Mouse (Mus musculus) limb, embryonic 12.5 days (tissue): ENCODE measurements around the gene Igsf10. TPM values are rescaled to one million over a fixed set of nuclear protein-coding genes. Genes with fewer than 3 reads are reported as not detected.
A peak's percentile ranks its signal among the peaks of the same experiment; 100 is the strongest.

Experiments used
- ATAC-seq: fragments of 200-750 bp; cut with Nextera tagmentation; 2 replicates; pipeline ENCODE4 v1.8.0; 2017; ENCODE audit warnings: low read depth, moderate TSS enrichment; ENCODE audit not compliant: insufficient number of reproducible peaks, insufficient read depth, low FRiP score, low TSS enrichment
- H3K27ac ChIP-seq: fragments of 300-500 bp; sonication (generic); 2 replicates; pipeline ENCODE4 v1.5.1; 2016; ENCODE audit warnings: mild to moderate bottlenecking, moderate library complexity
- H3K27me3 ChIP-seq: fragments of 300-500 bp; sonication (generic); 2 replicates; pipeline ENCODE4 v1.6.1; 2016; ENCODE audit warnings: mild to moderate bottlenecking, moderate library complexity
- H3K36me3 ChIP-seq: fragments of 300-500 bp; sonication (generic); 2 replicates; pipeline ENCODE4 v1.6.1; 2016; ENCODE audit warnings: mild to moderate bottlenecking, moderate library complexity
- H3K4me1 ChIP-seq: fragments of 300-500 bp; sonication (generic); replicated peaks from 2 replicates; pipeline ENCODE4 v1.6.1; 2016
- H3K4me2 ChIP-seq: fragments of 300-500 bp; sonication (generic); 2 replicates; pipeline ENCODE4 v1.6.1; 2016; ENCODE audit warnings: mild to moderate bottlenecking, moderate library complexity
- H3K4me3 ChIP-seq: fragments of 300-500 bp; sonication (generic); replicated peaks from 2 replicates; pipeline ENCODE4 v1.5.1; 2016; ENCODE audit warnings: mild to moderate bottlenecking
- H3K9ac ChIP-seq: fragments of 300-500 bp; sonication (generic); replicated peaks from 2 replicates; pipeline ENCODE4 v1.6.1; 2016; ENCODE audit warnings: mild to moderate bottlenecking, moderate library complexity
- H3K9me3 ChIP-seq: fragments of 300-500 bp; sonication (generic); 2 replicates; pipeline ENCODE4 v1.6.1; 2016; ENCODE audit warnings: mild to moderate bottlenecking, moderate library complexity
- WGBS: fragments of 180-500 bp; shearing (Covaris S2); methylation state at CpG from one replicate; pipeline ENCODE4 v1.1.7; 2016; 5-methylcytosine and 5-hydroxymethylcytosine counted together
- polyA plus RNA-seq: library from polyadenylated mRNA; unstranded; fragments of >200 nt; fragmentation: Nextera tagmentation; extraction: Ambion mirVana; gene quantifications from 2 replicates; pipeline ENCODE4 v1.2.1, GENCODE M21; 2016

The Igsf10 gene
- polyA plus RNA-seq, 1 experiment from 2014 or later: 8.2 TPM

GRCm38 (mm10) chr3:59328526-59328925, 15.7 kb downstream of the Igsf10 start:
- Histone ChIP-seq H3K27ac (no peak overlapping the region), H3K9me3 (0 out of 2 replicates have a peak, but pooled peaks cover 4% of the 10 kb centered on the region), H3K9ac (no peak overlapping the region), H3K4me3 (no peak overlapping the region), H3K4me1 (no peaks in the 10 kb centered on the region), H3K27me3 (no peaks in the 10 kb centered on the region), H3K36me3 (peaks cover 52% of the 10 kb centered on the region), H3K4me2 (no peak overlapping the region)
- no peak for ATAC-seq
- 88% methylated on average over 2 of the region's 2 CpGs for WGBS

DNA sequence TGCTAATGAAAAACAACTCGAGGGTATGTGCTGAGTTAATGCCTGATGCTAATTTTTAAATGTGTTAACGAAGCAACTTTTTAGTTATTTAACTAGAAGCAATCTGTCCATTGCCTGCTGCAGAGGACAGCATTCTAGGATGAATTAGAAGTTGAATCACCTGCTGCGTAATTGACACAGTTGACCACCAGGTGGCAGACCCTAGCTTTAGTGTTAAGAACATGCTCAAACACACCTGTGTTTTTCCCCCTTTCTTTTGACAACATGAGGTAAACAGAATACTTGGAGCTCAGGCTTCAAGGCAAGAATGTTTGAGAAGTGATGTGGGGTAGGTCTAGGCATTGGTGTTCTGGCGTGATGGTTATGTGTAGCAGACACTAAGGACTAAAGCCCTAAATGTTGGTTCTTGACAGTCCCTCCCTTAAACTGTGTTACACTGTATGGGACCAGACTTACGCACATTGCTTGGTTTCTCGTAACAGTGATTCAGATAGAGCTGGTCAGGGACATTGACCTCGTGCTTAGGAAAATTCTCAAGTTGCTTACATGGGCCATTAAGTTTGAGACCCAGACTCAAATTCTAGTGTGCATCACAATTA, 22.8 kb downstream of the Igsf10 start:
- no peak overlapping the region for H3K4me2 ChIP-seq
- H3K4me3 ChIP-seq: no peak overlapping the region
- H3K36me3 ChIP-seq: peaks cover 46% of the 10 kb centered on the region
- H3K27me3 ChIP-seq: no peaks in the 10 kb centered on the region
- no peak for ATAC-seq
- no peaks in the 10 kb centered on the region for H3K9me3 ChIP-seq
- H3K9ac ChIP-seq: no peak overlapping the region
- no peaks in the 10 kb centered on the region for H3K4me1 ChIP-seq
- 48% methylated on average over 7 of the region's 7 CpGs for WGBS
- no peak overlapping the region for H3K27ac ChIP-seq

GRCm38 (mm10) chr3:59316077-59316476, 28.1 kb downstream of the Igsf10 start:
- Histone ChIP-seq H3K4me3 (no peak overlapping the region), H3K36me3 (peaks cover 39% of the 10 kb centered on the region), H3K27me3 (no peaks in the 10 kb centered on the region), H3K9ac (no peak overlapping the region), H3K9me3 (no peaks in the 10 kb centered on the region), H3K4me1 (no peaks in the 10 kb centered on the region), H3K4me2 (no peak overlapping the region), H3K27ac (no peak overlapping the region)
- WGBS: 87% methylated on average over 7 of the region's 7 CpGs
- ATAC-seq: no peak

DNA sequence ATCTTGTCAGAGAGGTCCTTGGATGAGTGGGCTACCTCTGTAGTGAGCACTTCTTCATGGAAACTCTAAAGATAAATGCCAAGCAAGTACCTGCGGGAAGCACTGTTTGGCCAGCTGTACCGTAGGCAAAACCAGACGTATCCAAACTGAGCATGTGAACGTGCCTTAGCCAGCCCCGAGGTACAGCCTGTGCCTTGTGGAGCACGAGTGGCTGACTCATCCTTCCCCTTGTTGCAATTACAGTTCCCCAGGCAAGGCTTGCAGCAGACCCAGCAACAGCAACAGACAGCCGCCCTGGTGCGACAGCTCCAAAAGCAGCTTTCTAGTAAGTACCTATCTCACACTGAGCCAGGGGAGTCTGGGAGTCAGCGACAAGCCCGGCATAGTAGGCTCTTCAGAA, 31.6 kb downstream of the Igsf10 start:
- Histone ChIP-seq H3K27me3 (no peaks in the 10 kb centered on the region), H3K4me2 (no peak overlapping the region), H3K4me1 (no peaks in the 10 kb centered on the region), H3K4me3 (no peak overlapping the region), H3K9ac (no peak overlapping the region), H3K9me3 (no peaks in the 10 kb centered on the region), H3K27ac (no peak overlapping the region), H3K36me3 (peaks cover 13% of the 10 kb centered on the region)
- WGBS: 88% methylated on average over 10 of the region's 10 CpGs
- ATAC-seq: no peak

DNA sequence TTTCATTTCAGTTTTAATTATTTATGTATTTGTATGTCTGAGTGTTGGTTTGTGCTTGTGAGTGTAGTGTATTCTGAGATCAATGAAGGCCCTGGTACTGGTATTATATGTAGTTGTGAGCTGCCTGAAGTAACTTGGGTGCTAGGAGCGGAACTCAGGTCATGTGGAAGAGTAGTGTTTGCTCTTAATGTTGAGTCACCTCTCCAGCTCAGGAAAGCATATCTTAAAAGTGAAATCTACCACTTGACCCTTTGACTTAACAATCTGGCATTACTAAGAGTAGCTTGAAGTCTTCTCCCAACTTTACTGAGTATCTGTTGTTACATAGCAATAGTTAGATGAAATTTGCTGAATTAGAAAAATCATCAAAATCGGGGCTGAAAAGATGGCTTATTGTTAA, 38.7 kb downstream of the Igsf10 start:
- WGBS: 91% methylated on average over 2 of the region's 2 CpGs
- H3K36me3 ChIP-seq: no peaks in the 10 kb centered on the region
- H3K27me3 ChIP-seq: no peaks in the 10 kb centered on the region
- no peak overlapping the region for H3K27ac ChIP-seq
- H3K4me2 ChIP-seq: no peak overlapping the region
- no peak overlapping the region for H3K9ac ChIP-seq
- no peak for ATAC-seq
- no peaks in the 10 kb centered on the region for H3K9me3 ChIP-seq
- no peaks in the 10 kb centered on the region for H3K4me1 ChIP-seq
- no peak overlapping the region for H3K4me3 ChIP-seq

DNA sequence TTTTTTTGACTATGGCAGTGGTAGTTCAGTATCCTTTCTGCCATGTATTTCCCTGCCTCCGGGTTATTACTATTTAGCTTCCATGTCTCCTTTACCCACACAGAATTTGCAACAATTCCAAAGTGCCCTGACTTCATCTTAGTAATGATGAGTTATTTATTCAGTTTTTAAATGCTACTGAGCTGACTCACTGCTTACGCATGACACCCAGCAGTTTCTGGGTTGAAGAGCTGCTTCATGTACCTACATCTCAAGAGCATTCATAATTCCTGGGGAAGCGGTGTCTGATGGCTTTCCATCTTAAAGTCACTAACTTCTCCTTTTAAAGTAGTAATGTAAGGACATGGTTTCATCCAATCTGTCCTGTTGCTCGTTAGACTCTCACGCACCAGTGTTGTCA, 39.2 kb downstream of the Igsf10 start:
- Histone ChIP-seq H3K9me3 (no peaks in the 10 kb centered on the region), H3K27ac (no peak overlapping the region)

DNA sequence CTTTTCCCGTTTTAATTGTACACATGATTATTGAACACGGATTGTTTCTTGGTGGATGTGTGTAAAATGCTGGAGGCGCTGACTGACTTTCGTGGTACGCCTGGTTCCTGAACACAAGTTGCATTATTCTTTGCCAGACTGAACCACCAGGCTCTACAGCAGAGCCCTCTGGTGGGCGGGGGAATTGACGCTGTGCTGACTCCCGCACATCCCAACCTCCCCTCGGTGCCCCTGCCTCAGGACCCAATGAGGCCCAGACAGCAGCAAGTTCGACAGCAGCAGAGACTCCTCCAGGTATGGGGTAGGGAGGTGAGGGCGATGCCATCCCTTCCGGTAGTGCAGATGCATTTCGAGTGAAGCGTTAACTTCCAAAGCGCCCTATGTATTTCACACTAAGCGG, 46.5 kb downstream of the Igsf10 start:
- Histone ChIP-seq H3K9me3 (no peaks in the 10 kb centered on the region), H3K4me3 (no peak overlapping the region), H3K4me2 (no peak overlapping the region), H3K27me3 (no peaks in the 10 kb centered on the region), H3K4me1 (0 out of 2 replicates have a peak, but pooled peaks cover 6% of the 10 kb centered on the region), H3K9ac (no peak overlapping the region), H3K27ac (no peak overlapping the region), H3K36me3 (no peaks in the 10 kb centered on the region)
- 84% methylated on average over 16 of the region's 16 CpGs for WGBS
- ATAC-seq: no peak

More for the DNA sequence above, 39.2 kb downstream of the Igsf10 start:
- Histone ChIP-seq H3K27me3 (no peaks in the 10 kb centered on the region), H3K36me3 (no peaks in the 10 kb centered on the region), H3K9ac (no peak overlapping the region), H3K4me1 (no peaks in the 10 kb centered on the region), H3K4me2 (no peak overlapping the region), H3K4me3 (no peak overlapping the region)
- 95% methylated on average over 5 of the region's 5 CpGs for WGBS
- no peak for ATAC-seq

DNA sequence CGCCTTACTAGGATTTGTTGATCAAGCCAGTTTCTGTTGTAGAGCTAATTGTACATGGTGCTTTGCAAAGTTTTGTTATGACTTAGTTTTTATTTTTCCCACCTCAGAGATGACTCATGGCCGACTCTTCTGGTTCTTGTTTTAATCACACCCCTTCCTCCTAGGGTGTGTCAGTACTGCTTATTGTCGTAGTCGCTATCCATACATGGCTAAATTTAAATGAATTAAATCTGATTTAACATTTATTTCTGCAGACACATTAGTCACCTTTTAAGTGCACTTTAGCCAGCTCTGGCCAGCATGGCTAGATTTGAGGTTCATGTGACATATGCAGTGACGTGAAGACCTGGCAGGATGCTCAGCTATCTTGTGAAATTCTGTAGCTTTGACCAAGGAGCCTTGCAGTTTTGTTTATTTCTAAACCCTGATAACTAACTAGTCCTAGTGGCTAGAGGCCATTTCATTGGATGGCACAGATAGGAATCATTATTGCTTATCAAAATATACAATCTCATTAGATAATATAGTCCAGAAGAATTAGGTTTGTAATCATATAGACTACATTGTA, 47.5 kb downstream of the Igsf10 start:
- H3K27ac ChIP-seq: no peak overlapping the region
- 90% methylated on average over 5 of the region's 5 CpGs for WGBS

GRCm38 (mm10) chr3:59295699-59296562, 48.3 kb downstream of the Igsf10 start:
- H3K4me2 ChIP-seq: no peak overlapping the region
- peak; percentile 15; the same call in 1 of the 2 replicates for ATAC-seq

More for the DNA sequence above, 47.5 kb downstream of the Igsf10 start:
- Histone ChIP-seq H3K4me3 (no peak overlapping the region), H3K4me2 (no peak overlapping the region), H3K36me3 (no peaks in the 10 kb centered on the region), H3K9me3 (no peaks in the 10 kb centered on the region), H3K9ac (no peak overlapping the region), H3K27me3 (no peaks in the 10 kb centered on the region), H3K4me1 (0 out of 2 replicates have a peak, but pooled peaks cover 6% of the 10 kb centered on the region)
- ATAC-seq: no peak

DNA sequence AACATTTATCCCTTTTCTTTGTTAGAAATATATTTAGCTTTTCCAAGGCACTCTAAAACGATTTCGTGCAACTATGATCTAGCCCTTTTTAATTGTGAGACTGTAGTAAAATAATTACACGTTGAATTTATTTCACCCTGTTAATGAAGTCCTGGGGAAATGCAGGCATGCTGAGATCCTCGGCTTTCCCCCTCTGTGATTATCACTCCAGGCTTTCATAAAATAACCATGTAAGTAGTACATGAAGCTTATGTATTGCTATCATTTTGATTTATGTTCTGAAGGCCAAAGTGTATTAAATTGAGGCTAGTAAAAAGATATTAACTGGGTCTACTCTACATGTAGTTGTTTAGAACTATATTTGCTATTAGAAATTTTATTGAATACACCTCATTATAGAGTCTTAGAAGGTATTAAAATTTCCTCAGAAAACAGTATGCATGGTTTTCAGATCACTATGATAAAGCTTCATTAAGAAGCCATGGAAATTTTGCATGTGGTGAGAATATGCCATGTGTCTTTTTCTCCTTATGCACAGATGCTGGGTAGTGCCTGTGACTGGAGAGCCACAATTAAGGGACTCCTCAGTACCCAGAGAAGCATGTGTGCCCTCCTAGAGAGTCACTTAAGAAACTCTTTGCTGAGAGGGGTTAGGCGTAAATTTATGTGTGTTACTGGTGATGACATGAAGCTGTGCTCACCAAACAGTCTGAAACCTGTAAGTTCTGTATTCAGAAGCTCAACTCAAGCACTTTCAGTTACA, 50.6 kb downstream of the Igsf10 start:
- H3K9ac ChIP-seq: no peak overlapping the region
- H3K4me1 ChIP-seq: 0 out of 2 replicates have a peak, but pooled peaks cover 6% of the 10 kb centered on the region
- H3K4me3 ChIP-seq: no peak overlapping the region
- H3K36me3 ChIP-seq: no peaks in the 10 kb centered on the region
- WGBS: 55% methylated on average over 5 of the region's 5 CpGs
- no peak for ATAC-seq
- no peaks in the 10 kb centered on the region for H3K27me3 ChIP-seq
- no peaks in the 10 kb centered on the region for H3K9me3 ChIP-seq
- no peak overlapping the region for H3K4me2 ChIP-seq
- no peak overlapping the region for H3K27ac ChIP-seq

More at GRCm38 (mm10) chr3:59295699-59296562, 48.3 kb downstream of the Igsf10 start:
- H3K36me3 ChIP-seq: no peaks in the 10 kb centered on the region
- no peak overlapping the region for H3K4me3 ChIP-seq
- 74% methylated on average over 16 of the region's 16 CpGs for whole genome bisulfite sequencing
- 0 out of 2 replicates have a peak, but pooled peaks cover 6% of the 10 kb centered on the region for H3K4me1 ChIP-seq
- H3K27ac ChIP-seq: peak overlapping the region; percentile 59
- H3K9ac ChIP-seq: no peak overlapping the region
- no peaks in the 10 kb centered on the region for H3K9me3 ChIP-seq
- no peaks in the 10 kb centered on the region for H3K27me3 ChIP-seq

- no peak for ATAC-seq
- Histone ChIP-seq H3K27me3 (no peaks in the 10 kb centered on the region), H3K9me3 (no peaks in the 10 kb centered on the region), H3K27ac (no peak overlapping the region), H3K36me3 (no peaks in the 10 kb centered on the region), H3K4me1 (0 out of 2 replicates have a peak, but pooled peaks cover 6% of the 10 kb centered on the region), H3K4me2 (no peak overlapping the region), H3K4me3 (no peak overlapping the region), H3K9ac (no peak overlapping the region)
- 79% methylated on average over 2 of the region's 2 CpGs for WGBS
These were observed 53.6 kb downstream of the Igsf10 start for GRCm38 (mm10) chr3:59290551-59290950.
